Mouse (Mus musculus) B cell, adult 2 months (primary cell): ENCODE results near the gene Mlx.
A peak's percentile ranks its signal among the peaks of the same experiment; 100 is the strongest.

Source experiments
- DNase-seq, 2 experiments: peaks; one replicate each; pipeline ENCODE4 v3.0.0; 2022

The Mlx gene

GRCm38 (mm10) chr11:101086756-101087681 is at the start of gene Mlx:
Gene Mlx (plus strand): TSS chr11:101087277.
- peak; percentile 82 to 83 for DNase-seq

DNA sequence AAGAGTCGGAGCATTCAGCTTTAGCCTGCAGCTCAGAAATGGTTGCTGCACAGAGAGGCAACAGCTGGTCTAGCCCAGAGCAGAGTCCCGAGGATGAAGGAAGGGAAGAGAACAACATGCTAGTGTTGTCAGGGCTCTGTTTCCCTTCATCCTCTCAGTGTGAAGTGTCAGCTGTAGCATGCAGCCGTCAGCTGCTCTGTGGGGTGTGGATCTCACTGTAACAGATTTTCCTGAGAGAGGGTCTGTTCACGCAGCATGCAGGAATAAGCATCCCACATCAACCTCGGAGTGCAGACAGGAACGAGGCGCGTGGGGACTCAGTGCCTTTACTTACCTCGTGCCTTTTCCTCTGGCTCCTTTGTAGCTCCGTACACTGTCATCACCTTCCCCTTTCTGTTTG is 49.3 kb upstream of the Mlx start:
- no peak for DNase-seq

GRCm38 (mm10) chr11:101045826-101046225 is 41.3 kb upstream of the Mlx start:
- no peak for DNase-seq

DNA sequence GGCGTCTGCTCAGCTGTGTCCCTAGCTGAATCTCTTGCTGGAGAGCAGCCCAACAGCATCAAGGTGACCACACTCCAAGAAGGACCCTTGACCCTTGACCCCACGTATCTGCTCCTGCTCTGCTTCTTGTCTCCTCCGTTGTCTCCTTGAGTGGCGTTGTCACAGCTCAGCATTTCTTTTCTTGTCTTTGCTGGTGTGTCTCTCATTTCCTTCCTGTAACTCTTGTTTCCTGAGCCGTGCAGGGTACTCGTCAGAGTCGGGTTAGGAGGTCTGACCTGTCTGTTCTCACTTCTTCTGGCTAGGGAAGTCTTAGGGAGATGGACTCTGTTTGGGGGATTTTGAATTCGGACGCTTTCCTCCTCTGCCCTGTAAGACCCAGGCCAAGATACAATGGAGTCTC is 40.6 kb upstream of the Mlx start:
- DNase-seq: peak; percentile 28 to 32

GRCm38 (mm10) chr11:101047502-101047901 is 39.6 kb upstream of the Mlx start:
- no peak for DNase-seq

- DNase-seq: no peak
These were observed 36.7 kb upstream of the Mlx start for GRCm38 (mm10) chr11:101050359-101050758.

DNA sequence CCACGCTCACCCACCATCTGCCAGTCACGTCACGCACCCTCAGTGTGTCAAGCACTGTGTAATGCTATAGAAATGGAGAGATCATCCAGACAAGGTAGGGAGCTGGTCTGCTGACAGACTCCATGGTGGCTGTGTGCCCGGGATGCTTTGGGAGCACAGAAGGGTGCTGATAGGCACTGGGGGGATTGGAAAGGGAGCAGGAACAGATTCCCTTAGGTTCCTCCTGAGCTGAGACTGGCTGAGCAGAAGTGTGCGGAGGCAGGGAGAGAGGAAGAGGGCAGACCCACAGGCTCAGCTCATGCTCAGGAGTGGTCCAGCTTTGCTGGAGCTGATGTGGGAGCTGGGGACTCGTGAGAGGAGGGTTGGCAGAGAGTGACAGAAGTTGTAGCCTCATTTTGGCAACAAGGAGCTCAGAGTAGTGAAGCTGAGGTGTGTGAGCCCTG is 36.0 kb upstream of the Mlx start:
- DNase-seq: no peak

GRCm38 (mm10) chr11:101051617-101052016 is 35.5 kb upstream of the Mlx start:
- no peak for DNase-seq

- no peak for DNase-seq
These were observed 34.2 kb upstream of the Mlx start for GRCm38 (mm10) chr11:101052751-101053473.

DNA sequence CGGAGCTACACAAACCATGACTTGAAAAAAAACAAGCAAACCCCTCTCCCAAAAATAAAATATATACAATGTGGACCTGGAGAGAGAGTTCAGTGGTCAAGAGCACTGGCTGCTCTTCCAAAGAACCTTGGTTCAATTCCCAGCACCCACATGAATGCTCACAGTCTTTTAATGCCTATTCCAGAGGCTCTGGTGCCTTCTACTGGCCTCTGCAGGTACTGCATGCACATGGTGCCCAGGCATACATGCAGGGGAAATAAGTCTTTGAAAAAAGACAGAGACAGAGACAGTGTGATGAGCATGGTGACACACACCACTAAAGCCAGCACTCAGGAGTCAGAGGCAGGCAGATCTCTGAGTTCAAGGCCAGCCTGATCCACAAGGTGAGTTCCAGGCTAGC is 33.1 kb upstream of the Mlx start:
- peak; percentile 49 to 53 for DNase-seq

DNA sequence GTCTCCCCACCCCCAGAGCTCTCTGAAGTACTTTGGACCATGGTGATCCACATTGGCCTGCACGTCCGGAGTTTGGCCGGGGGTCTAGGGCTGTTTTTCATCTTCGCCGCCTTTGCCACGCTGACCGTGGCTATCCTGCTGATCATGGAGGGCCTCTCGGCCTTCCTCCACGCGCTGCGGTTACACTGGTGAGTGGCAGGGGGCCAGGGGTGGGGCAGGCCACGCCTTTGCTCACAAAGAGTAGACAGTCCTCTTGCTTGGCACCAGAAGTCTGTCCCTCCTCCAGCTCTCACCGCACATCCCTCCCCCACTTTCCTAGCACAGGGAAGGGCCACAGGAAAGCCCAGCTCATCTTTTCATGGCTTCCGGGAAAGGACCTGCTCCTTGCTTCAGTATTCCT is 31.7 kb upstream of the Mlx start:
- no peak for DNase-seq

DNA sequence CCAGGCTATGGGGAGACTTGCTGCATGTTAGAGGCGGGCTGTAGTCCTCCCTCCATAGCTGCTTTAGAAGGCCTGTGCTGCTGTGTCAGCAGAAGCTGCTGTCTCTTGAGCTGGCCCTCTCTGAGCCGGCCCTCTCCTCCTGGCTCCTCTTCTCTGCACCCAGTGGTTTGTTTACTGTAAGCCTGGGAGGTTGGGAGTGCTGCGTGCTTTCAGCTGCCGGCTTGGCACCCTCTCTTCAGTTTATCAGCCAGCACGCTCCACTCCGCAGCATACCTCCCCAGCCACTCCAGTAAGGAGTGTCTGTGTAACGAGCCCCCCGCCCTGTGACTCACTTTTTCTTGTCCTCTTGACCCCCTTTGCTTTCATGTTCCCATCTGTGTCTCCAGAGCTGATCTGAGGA is 30.2 kb upstream of the Mlx start:
- DNase-seq: no peak

GRCm38 (mm10) chr11:101057860-101058259 is 29.2 kb upstream of the Mlx start:
- DNase-seq: peak; percentile 91

- no peak for DNase-seq
These were observed 28.4 kb upstream of the Mlx start for GRCm38 (mm10) chr11:101058726-101059125.

GRCm38 (mm10) chr11:101059473-101059872 is 27.6 kb upstream of the Mlx start:
- no peak for DNase-seq

DNA sequence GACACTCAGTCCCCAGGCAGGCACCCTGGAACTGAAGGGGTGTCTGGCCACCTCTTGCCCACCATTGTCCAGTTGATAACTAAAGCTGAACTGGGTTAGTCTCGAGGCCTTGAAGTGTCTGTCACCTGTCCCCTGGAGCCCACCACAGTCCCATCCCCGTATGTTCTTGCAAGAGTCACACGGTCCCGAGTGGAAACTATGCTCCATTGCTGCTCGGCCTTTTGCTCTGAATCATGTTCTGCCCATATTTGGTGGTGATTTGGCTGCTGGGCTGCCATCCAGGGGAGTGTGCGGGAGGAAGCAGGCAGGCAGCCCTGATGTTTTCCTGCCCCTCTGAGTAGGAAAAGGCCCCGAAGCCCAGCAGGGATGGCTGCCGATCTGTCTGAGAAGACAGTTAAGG is 27.0 kb upstream of the Mlx start:
- DNase-seq: no peak

DNA sequence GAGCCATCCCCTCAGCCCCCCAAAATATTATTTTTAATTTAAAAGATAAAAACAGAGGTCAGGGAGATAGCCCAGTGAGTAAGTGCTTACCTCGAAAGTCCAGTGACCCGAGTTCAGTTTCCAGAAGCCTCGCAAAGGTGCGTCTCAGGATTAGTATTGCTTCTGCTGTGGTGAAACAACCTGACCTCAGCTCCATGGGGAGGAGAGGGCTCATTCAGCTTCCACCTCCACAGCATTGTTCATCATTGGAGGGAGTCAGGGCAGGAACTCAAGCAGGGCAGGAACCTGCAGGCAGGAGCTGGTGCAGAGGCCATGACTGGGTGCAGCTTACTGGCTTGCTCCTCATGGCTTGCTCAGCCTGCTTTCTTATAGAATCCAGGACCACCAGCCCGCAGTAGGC is 26.0 kb upstream of the Mlx start:
- DNase-seq: no peak

GRCm38 (mm10) chr11:101062165-101062884 is 24.8 kb upstream of the Mlx start:
- DNase-seq: no peak

GRCm38 (mm10) chr11:101062971-101063675 is 24.0 kb upstream of the Mlx start:
- no peak for DNase-seq

- DNase-seq: peak; percentile 62 to 65
These were observed 23.3 kb upstream of the Mlx start for GRCm38 (mm10) chr11:101063676-101064327.

DNA sequence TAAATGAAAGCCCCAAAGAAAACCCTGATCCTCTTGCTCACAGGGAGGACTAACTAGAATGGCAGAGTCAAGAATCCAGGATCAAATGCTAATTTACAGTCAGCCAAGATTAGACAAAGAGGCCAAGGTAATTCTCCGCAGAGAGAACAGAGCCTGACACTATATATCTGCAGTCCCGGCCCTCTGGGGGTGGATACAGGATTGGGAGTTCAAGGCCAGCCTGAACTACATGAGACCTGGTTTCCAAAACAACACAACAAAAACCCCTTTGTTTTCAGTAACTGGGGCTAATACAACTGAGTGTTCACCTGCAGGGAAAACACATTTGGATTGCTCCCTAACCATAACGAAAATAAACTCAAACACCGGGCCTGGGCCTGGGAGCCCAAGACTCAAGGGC is 22.6 kb upstream of the Mlx start:
- no peak for DNase-seq

GRCm38 (mm10) chr11:101065002-101065401 is 22.1 kb upstream of the Mlx start:
- DNase-seq: no peak
